Mouse (Mus musculus) spleen, postnatal 14 days (tissue): Measurements from ENCODE around the gene Foxp4.

ENCODE experiments used
- DNase-seq, 2 experiments: peaks; one replicate each; pipeline ENCODE4 v3.0.0; 2021 to 2022; ENCODE audit warnings: low spot score in 2 of 2

The Foxp4 gene

DNA sequence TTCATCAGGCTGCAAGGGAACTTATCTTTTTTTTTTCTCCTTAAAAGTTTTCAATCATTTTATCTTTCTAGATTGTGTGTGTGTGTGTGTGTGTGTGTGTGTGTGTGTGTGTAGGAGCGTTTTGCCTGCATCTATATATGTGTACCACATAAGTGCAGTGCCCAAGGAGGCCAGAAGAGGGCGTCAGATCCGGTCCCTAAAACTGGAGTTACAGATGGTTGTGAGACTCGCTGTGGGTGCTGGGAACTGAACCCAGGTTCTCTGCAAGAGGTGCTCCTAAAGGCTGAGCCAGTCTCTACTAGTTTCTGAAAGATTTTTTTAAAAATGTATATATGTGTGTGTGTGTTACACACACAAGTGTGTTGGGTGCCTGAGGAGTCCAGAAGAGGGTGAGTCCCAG, 5.0 kb upstream of the Foxp4 start:
- DNase-seq: no peak

DNA sequence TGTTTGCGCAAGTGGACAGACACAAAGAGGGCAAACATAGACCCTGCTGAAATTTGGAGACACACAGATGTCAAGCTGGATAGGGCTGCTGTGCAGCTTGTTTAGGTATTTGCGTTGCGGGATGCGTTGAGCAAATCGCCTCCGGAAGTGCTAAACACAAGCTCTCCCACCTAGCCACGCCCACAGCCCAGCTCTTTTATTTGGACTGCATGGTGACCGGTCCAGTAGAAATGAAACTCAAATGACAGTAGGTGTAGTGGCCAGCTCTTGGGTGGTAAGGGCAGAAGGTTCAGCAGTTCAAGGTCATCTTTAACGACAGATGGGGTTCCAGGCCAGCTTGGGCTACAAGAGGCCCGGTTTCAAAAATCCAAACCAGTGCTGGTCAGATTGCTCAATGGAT, 1.5 kb upstream of the Foxp4 start:
- no peak for DNase-seq

DNA sequence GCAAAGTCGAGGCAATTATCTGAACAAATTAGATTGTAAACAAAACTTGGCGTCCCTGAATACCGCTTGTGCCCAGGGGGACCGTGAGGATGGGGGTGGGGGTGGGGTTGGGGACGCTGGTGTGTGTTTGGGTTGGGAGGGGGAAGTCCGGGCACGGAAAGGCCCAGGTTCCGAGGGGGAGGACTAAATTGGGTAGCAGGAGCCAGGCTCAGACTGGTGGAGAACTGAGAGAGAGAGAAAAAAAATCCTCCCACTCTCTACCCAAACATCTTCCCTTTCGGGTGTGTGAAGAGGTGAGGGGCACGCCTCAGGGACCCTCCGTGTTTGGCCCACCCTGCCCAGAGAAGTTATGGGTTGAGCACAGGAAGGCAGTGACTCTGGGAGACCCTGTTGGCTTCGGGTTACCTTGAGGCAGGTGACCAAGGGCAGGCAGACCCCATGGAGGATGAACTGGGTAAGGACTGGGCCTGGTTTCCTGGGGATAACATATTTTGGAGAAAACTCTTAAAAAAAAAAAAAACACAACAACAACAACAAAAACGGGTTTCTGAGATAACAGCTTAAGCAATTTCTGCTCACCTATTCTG, 988 bp upstream of the Foxp4 start:
- no peak for DNase-seq

DNA sequence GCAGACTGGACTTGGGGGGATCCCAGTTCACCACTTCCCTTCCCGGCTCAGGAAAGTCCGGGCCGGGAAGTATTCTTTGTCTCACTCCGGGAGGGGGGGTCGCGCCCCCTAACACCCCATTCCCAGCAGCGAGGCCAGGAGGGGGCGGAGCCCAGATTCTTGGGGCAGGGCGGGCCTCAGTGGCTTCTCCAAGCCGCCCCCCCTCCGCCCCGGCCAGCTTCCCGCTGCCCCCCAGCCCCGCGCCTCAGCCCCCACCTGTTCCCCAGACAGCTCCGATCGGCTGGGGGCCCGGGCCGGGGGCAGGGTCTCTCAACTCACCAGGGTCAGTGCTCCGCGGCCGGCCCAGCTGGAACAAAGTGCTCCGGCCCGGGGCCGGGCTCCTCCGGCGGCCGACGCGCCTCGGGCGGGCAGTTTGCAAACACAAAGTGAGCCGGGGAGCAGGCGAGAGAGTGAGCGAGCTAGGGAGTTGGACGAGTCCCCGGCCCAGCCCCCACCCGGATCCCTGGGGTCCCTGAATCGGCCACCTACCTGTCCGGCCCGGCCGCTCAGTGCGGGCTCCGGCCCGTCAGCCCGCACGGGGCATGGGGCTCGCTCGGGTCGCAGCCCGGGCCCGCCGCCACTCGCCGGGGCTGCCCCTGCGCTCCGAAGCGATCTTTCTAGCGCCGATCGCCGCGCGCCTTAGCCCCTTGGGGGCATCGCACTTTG, 615 bp downstream of the Foxp4 start:
- peak in 1 of 2 experiments; percentile 14 for DNase-seq

DNA sequence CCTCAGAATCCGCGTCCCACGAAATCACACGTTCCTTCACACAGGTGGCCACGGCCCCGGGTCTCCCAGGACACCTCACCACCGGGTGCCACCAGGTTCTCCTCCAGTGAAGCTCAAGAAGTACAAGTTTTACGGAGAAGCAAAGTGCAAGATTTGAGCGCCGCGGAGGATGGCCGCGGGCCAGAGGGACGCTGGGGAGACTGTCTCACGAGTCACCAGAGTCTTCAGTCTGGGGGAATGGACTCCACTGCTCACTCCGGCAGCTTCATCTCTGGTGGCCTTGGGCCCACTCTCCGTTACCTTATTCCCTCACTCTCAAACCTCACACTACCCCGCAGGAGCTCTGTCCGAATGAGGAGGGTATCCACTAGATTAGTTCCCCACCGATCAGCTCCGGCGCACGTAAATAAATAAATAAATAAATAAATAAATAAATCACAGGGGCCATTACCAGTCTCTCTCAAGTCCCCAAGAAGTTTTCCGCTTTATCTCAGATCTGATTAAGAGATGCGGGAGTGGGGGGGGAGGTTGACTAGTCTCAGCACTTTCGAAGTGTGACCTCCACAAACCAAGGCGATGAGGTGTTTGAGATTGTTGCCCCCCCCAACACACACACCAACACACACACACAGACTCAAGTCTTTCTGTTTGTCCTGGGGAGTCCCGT, 1.3 kb downstream of the Foxp4 start:
- DNase-seq: no peak

DNA sequence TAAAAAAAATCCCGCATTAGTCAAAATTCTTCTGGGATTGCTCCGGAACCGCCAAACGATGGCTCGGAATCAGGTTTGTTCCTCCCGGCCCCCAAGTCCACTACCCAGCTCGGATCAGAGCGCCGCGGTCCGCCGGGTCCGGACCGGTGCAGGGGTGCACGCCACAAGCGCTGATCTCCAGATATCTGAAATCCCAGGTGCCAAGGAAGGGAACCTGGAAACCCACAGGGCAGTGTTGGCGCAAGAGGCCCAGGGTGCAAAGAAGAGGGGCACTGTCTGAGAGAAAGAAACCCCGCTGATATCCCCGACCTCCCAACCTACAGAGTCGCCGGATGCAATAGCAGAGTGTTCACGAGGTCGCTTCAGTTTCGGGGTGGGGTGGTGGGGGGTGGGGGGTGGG, 1.9 kb downstream of the Foxp4 start:
- DNase-seq: no peak

DNA sequence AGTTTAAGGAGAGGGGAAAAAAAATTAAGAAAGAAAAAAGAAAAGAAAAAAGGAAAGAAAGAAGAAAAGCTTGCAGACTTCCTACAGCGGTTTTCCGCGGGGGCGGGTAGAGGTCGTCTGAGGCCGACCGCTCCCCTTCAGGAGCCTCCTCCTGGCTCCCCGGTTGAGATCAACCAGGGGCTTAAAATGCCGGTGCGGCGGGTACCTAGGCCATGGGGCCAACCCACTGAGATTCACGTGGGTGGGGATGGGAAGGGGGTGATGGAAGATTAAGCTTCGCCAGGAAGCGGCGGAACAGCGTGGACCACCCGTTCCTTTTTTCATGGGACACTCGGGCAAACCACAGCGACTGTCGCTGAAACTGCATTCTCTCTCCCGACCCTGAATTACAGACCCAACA, 2.3 kb downstream of the Foxp4 start:
- no peak for DNase-seq

DNA sequence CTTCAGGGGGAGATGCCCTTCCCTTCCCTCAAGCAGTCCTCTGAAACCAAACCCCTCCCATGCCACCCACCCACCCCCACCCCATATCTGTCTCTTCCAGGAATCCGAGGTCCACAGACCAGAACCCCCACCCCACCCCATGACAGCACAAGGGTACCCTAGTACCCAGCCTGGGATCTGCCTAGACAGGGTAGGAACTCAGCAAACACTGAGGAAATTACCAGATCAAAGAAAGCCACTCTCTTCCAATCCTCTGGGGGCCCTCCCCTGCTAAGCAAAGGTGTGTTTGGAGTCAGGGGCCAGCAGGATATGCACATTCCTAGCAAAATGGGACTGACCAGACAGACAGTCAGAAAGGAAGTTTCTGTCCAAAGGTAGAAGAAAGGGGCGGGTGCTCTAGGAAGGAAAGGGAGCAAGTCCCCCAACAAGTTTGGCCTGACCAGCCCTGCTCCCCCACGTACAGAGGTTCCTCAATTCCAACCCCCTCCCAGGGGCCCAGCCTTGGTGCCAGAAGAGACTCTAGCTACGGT, 3.2 kb downstream of the Foxp4 start:
- no peak for DNase-seq

DNA sequence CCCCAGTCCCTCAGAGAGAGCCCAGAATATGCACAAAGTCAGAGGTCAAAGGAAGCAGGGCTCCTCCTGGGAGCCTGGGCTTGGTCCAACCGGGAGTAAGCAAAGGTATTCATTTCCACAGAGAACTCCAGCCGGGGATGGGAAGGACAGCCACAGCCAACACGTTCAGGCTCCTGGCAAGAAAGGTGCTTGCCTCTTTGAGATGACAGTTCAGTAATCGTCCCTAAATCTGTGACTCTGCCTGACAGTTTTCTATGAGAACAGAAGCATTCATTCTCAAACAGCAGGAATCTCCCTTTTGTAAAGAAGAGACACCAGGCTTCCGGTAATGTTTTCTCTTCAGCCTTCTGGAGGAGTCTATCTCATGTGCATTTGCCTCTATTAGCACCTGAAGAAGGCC, 4.6 kb downstream of the Foxp4 start:
- DNase-seq: no peak

DNA sequence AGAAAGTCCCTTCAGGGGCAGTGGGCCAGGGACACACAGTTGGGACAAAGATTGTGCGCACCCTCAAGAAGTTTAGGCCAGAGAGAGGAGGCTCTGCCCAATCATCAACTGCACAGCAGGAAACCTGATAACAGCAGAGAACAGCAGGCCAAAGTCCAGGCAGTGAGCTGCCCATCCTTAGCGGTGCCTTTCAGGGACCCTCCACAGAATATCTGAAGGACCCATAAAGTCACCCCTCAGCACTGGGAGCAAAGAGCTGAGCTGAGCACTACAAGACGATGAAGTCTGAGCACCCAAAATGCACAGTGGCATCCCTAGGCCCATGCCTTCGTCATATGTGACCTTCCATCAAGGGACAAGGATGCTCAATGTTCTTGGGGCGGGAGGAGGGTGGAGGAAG, 6.5 kb downstream of the Foxp4 start:
- DNase-seq: no peak

DNA sequence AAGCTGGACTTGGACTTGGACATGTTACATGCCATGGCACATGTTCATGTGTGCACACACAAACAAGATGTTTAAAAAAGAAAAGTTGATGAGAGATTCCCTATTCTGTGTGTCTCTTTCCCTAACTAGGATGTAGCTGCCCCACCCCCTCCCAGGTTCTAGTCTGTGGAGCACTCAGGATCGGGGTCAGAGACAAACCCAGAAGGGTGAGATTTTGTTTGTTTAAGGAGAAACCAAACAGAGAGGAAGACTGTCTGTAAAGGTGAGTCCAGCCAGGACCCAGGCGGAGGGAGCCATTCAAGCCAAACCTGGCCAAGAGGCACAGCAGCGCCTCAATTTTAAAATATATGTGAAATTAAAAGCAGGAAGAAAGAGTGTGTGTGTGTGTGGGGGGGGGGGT, 7.2 kb downstream of the Foxp4 start:
- no peak for DNase-seq

DNA sequence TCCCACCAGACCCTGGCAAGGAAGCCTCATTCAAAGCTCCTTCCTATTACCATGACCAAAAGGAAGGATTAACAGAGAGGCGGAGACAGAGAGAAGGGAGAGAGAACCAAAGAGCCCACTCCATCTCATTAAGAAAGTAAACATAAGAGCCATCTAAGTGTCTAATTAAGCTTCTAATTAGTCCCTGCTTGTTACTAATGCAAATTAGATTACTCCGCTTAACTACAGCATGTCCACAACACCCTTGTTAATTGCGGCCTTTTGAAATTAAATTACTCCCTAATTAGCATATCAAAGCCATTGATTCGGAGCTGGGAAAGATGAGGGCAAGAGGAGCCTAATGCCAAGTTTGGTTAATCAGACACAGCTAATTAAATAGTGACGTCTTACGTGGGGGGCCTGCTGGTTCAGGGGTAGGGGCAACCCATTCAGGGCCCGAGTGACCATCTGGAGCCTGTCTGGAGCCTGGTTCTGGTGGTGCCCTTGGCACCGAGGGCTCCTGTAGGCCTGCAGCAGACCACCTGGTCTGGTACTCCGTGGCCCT, 9.7 kb downstream of the Foxp4 start:
- DNase-seq: no peak

DNA sequence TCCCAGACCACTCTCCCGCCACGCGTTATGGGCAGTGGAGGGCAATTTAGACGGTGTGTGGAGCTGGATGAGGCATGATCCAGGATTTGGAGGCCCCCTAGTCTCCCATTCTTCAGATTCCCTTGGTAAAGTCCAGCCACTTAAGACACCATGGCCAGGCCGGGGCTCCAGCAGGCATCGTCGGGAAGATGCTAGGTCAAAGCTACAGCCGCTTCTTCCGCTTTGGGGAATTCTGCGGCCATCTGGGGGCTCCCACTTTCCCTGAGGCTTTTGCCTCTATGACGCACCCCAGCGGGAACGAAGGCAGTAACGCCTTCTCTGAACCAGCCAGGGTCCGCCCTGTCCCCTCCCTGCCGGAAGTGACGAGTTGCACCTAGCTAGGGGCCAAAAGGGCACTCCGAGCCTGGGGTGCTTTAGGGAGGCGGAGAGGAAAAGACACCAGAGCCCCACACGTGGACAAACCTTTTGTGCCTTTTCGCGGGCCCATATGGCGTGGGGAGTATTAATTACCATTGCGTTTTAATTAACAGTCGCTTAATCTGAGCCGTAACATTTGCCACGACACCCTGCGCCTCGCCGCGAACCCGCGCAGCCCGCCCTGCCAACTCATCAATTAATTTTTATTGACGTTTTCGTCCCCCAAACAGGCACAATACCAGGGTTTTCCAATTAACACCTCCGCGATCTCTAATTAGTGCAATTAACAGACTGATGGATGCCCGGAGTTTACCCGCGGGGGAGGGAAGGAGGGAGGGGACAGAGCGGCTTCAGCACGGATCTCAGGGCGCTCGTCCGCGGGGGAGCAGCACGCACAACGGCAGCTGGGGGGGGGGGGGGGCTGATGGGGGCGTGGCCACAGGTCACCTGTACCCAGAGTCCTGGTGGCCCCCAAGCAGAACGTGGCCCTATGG, 15.1 kb downstream of the Foxp4 start:
- DNase-seq: peak; percentile 25 to 48

DNA sequence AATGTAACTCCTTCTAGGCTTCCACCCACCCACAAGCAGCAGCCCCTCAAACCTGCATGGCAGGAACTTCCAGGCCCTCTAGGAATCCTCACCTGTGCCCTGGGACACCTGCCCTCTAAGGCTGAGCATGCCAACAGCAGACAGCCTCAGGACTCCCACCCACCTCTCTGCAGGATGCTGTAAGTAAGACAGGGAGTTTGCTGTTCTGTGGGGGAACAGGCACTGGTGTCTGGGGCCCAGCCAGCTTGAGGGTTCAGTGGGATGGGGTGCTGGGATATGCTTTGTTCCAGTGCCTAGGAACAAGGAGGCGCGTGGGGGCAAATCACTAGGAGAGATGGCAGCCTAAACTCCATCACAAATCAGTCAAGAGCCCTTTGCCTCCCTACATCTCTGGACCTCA, 16.4 kb downstream of the Foxp4 start:
- no peak for DNase-seq

DNA sequence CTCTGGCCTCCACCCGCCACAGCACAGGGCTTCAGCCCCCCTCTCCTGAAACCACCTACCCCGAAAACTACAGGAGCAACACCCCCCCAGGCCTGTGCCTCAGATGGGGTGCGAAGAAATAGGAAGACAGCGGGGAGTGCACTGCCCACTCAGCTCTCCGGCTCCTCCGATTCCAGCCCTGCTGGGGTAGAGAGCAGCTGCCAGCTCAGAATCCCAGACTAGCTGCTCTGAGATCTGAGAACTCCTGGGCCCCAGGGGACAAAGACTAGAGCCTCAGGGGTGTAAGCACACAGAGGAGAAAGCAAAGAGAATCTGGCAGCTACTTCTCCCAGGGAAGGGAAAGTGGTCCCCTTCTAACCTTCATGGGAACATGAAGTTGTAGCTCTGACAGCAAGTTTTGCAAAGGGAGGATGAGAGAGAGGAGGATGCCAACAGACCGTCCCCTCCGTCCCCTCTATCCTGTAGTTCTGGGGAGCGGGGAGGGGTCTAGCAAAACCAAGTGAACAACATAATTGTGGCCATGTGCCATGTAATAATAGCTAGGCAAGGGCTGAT, 17.0 kb downstream of the Foxp4 start:
- no peak for DNase-seq

DNA sequence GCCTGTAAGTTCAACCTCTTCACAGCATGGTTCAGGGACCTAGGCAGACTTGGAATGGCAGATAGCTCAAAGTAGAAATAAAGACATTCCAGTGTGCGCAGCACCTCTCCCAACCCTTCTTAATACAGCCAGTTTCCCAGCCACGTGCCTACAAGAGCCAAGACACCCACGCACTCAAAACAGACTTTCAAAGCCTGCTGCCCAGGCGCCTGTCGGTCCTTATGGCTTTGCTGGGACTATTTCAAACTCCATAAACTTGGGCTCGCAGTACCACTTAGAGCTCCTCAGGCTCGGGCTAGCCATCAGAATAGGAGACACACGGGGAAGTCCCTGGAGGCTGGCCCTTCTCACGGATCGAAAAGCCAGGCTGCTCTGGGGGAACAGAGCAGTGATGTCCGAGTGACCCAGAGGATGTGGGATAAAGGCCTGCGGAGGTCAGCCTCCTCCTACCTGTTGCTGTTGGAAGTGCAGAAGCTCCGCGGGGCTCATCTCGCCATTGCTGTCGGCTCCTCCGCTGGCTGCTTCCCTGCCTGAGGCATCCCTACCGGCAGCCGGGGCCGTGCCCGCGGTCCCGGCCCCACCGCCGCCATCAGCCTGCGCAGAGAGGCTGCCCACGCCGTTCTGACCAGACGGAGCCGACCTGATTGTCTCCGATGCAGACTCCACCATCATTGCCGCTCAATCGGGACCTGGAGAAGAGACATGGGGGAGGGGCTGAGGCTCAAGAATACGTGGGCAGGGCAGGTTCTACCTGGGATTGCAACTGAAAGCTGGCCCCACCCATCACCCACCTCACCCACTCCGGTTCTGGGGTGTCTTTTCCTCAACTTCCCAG, 20.4 kb downstream of the Foxp4 start:
- DNase-seq: no peak

DNA sequence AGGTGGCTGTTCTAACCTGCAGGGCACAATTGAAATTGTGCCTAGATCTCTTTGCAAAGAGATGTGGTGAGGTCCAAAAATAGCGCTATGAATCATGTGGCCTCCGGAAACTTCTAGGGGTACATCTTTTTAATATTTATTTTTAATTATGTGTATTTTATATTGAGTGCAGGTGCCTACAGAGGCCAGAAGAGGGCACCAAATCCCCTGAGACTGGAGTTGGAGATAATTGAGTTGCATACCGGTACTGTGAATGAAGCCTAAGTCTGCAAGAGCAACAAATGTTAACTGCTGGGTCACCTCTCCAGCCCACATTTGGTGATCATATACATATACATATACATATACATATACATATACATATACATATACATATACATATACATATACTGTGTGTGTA, 22.7 kb downstream of the Foxp4 start:
- DNase-seq: no peak

DNA sequence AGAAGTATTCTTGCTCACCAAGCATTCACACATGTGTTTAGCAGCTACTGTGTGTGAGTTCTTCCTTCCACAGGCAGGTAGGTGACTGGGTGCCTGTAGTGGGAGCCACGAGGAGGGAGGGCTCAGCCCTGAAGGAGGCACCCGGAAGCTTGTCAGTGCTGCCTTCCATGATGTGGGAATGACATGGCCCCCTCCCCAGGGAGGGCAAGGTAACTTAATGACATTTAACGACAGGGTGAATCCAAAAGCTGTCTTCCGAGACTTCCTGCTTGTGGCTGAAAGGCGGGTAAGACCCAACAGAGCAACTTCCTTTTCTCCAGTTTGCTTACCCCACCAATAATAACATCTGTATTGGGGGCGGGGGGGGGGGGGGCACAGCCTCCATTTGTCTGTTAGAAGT, 23.7 kb downstream of the Foxp4 start:
- no peak for DNase-seq

DNA sequence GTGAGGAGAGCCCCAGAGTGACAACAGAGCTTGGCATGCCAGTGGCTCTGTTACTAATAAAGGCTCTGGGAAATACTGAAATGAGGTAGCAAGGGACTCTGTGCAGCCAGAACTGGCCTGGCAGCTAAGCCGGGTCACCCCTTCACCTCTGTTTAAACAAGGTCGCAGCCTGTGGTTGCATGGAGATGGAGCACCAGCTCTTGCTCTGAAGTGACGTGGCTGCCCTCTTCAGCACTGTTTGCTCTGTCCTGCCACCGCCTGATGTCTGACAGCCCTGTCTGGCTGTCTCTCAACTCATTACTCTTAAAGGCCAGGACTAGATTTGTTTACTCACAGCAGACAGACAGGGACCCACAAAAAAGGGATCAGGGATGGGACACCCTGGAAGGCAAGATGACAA, 25.3 kb downstream of the Foxp4 start:
- DNase-seq: no peak

DNA sequence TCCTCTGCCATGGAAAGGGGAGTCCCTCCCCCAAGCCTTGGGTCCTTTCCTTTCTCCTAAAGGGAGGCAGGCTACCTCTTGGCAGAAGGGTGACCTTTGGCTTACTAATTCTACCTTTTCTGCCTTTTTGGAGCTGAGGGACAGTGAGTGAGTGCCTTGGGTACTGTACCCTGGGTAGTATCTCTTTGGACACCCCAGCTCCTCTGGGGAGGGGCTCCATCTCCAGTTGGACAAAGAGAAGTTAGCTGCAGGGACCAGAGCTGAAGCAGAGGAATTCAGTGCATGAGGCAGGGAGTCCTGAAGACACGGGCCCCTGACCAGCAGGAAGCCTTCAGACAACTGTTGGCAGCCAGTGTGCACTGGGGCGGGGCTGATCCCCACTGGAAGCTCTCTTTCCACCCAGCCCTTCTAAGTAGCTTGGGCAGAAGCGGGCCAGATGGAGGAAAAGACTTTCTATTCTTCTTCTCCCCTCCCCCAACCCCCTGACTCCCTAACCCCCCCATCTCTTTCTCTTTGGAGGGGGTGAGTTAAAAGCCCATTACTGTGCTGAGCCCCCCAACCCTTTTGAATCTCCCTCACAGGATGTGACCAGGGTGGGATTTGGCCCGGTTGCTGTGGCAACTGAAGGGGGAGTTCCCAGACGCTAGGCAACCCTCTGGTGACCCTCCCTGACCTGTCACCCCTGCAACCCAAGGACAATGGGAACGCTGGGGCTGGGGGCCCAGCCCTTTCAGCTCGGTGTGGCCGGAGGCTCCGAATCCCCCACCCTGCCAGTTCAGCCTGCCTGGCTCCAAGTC, 26.3 kb downstream of the Foxp4 start:
- no peak for DNase-seq
